Mouse (Mus musculus): Measurements from ENCODE around the gene D630039A03Rik. TPM values are rescaled to one million over a fixed set of nuclear protein-coding genes. Genes with fewer than 3 reads are reported as not detected.

D630039A03Rik gene
- total and polyA plus RNA-seq, 3 experiments = 0.22 TPM; not detected in 2

DNA sequence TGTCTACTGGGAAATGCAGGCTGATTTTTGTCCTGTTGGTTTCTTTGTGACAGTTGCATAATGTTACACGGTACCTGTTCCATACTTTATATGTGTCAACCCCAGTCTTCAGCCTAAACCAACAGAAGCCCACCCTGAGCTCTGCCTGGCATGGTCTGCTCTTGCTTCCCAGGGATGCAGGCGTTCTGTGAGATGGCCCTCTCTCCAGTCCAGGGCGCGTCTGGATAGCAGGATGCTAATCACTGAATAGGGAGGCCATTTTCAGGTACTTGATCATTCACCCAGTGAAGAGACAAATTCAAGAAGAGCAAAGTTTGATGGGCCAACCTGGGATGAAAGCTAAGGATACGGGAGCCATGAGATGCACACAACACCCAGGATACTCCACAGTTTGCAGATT lies 37.0 kb downstream of the D630039A03Rik start:
- ATAC-seq (ENCODE audit: extremely low read depth, insufficient number of reproducible peaks, low FRiP score, poor library complexity, severe bottlenecking) (no peak), DNase-seq (ENCODE audit: low spot score) (no peak)
- no peaks in the 10 kb centered on the region for H3K27me3 ChIP-seq (ENCODE audit: insufficient read depth, low read length)
- TF ChIP-seq POLR2AphosphoS5 (IDR thresholded peaks at IDR 0.05; ENCODE audit: insufficient replicate concordance, low read depth, low read length) = no peak
- no peak for TF ChIP-seq TAL1 (conservative IDR thresholded peaks at IDR 0.05; ENCODE audit: low read depth, low read length)
- TF ChIP-seq CTCF (IDR thresholded peaks at IDR 0.05; ENCODE audit: low read depth, low read length) = no peak
- no peak for TF ChIP-seq GATA1 (IDR thresholded peaks at IDR 0.05; ENCODE audit: borderline replicate concordance, low read length)
- TF ChIP-seq GATA2 (IDR thresholded peaks at IDR 0.05; ENCODE audit: borderline replicate concordance, low read depth, low read length) = no peak
- H3K36me3 ChIP-seq (replicated peaks) = no peaks in the 10 kb centered on the region
- peaks cover 38% of the 10 kb centered on the region for H3K9me3 ChIP-seq (replicated peaks)
- no peak overlapping the region for H3K4me3 ChIP-seq (ENCODE audit: low read depth, low read length)
- no peaks in the 10 kb centered on the region for H3K4me1 ChIP-seq (ENCODE audit: insufficient read depth, low read depth, low read length)

DNA sequence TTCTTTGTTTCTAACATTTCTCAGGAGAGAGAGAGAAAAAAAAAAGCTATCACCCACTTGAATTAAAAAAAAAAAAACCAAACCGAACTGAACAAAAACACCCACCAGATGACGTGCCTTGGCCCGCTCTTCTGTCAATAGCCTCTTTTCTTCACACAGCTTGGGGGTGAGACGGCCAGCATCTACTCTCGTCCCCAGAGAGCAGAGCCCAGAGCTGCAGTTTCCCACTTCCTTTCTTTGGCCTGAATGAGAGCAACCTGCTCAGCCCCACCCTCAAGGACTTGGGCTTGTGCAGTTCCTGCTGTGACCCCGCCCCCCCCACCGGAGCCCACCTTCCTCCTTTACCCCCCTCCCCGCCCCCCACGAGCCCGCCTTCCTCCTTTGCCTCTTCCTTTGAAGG lies 48.6 kb downstream of the D630039A03Rik start:
- no peak for ATAC-seq (ENCODE audit: extremely low read depth, insufficient number of reproducible peaks, low FRiP score, poor library complexity, severe bottlenecking)
- no peaks in the 10 kb centered on the region for H3K4me1 ChIP-seq (ENCODE audit: insufficient read depth, low read depth, low read length)
- no peaks in the 10 kb centered on the region for H3K27me3 ChIP-seq (ENCODE audit: insufficient read depth, low read length)
- no peaks in the 10 kb centered on the region for H3K36me3 ChIP-seq (replicated peaks)
- no peak overlapping the region for H3K4me3 ChIP-seq (ENCODE audit: low read depth, low read length)
- DNase-seq (ENCODE audit: low spot score) = no peak
- no peak for TF ChIP-seq TAL1 (conservative IDR thresholded peaks at IDR 0.05; ENCODE audit: low read depth, low read length)
- TF ChIP-seq CTCF (IDR thresholded peaks at IDR 0.05; ENCODE audit: low read depth, low read length) = no peak
- TF ChIP-seq POLR2AphosphoS5 (IDR thresholded peaks at IDR 0.05; ENCODE audit: insufficient replicate concordance, low read depth, low read length) = no peak
- no peak for TF ChIP-seq GATA1 (IDR thresholded peaks at IDR 0.05; ENCODE audit: borderline replicate concordance, low read length)
- TF ChIP-seq GATA2 (IDR thresholded peaks at IDR 0.05; ENCODE audit: borderline replicate concordance, low read depth, low read length) = no peak
- peaks cover 9% of the 10 kb centered on the region for H3K9me3 ChIP-seq (replicated peaks)

DNA sequence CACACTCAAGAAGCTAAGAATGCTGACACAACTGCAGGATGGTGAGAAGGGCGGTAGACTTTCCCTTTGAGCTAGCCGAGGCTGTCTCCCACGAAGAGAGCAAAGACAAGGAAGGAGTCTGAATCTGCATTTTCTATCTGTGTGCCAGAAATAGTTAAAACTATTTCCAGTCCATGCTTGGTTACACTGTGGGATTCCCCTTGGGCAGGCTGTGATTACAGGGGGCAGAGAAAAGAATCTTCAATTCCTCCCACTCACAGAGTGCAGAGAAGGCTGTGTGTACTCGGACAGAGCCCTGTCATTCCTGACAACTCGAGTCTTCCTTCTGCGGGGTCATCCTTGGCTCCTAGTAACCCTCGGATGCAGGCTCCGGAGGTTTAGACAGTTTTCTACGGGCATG lies 49.1 kb downstream of the D630039A03Rik start:
- Histone ChIP-seq H3K36me3 (replicated peaks) (no peaks in the 10 kb centered on the region), H3K27me3 (ENCODE audit: insufficient read depth, low read length) (no peaks in the 10 kb centered on the region), H3K9me3 (replicated peaks) (peaks cover 12% of the 10 kb centered on the region), H3K4me1 (ENCODE audit: insufficient read depth, low read depth, low read length) (no peaks in the 10 kb centered on the region), H3K4me3 (ENCODE audit: low read depth, low read length) (no peak overlapping the region)
- DNase-seq (ENCODE audit: low spot score) = no peak
- no peak for TF ChIP-seq CTCF (IDR thresholded peaks at IDR 0.05; ENCODE audit: low read depth, low read length)
- no peak for TF ChIP-seq TAL1 (conservative IDR thresholded peaks at IDR 0.05; ENCODE audit: low read depth, low read length)
- no peak for TF ChIP-seq GATA1 (IDR thresholded peaks at IDR 0.05; ENCODE audit: borderline replicate concordance, low read length)
- no peak for TF ChIP-seq GATA2 (IDR thresholded peaks at IDR 0.05; ENCODE audit: borderline replicate concordance, low read depth, low read length)
- TF ChIP-seq POLR2AphosphoS5 (IDR thresholded peaks at IDR 0.05; ENCODE audit: insufficient replicate concordance, low read depth, low read length) = no peak
- ATAC-seq (ENCODE audit: extremely low read depth, insufficient number of reproducible peaks, low FRiP score, poor library complexity, severe bottlenecking) = no peak

DNA sequence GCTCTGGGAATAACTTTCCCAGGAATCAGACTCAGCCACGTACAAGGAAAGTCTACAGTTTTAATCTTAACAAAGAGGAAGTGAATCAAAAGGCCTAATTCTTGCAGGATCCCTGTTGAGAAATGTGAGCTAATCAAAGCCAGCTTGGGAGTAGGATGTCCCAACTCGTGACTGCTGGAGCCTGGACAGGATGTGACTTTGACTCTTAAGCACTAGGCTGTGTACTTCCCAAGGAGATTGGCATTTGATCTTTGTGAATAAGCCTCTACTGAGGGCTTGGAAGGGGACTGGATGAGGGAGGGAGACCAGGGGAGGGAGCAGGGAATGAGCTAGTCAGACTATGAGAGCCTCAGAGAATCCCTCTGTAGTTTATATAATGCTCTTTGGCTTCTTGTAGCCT lies 50.0 kb downstream of the D630039A03Rik start:
- DNase-seq (ENCODE audit: low spot score) (no peak), ATAC-seq (ENCODE audit: extremely low read depth, insufficient number of reproducible peaks, low FRiP score, poor library complexity, severe bottlenecking) (no peak)
- H3K9me3 ChIP-seq (replicated peaks) = peaks cover 15% of the 10 kb centered on the region
- H3K4me1 ChIP-seq (ENCODE audit: insufficient read depth, low read depth, low read length) = no peaks in the 10 kb centered on the region
- no peaks in the 10 kb centered on the region for H3K36me3 ChIP-seq (replicated peaks)
- no peaks in the 10 kb centered on the region for H3K27me3 ChIP-seq (ENCODE audit: insufficient read depth, low read length)
- TF ChIP-seq TAL1 (conservative IDR thresholded peaks at IDR 0.05; ENCODE audit: low read depth, low read length) (no peak), CTCF (IDR thresholded peaks at IDR 0.05; ENCODE audit: low read depth, low read length) (no peak), GATA2 (IDR thresholded peaks at IDR 0.05; ENCODE audit: borderline replicate concordance, low read depth, low read length) (no peak), POLR2AphosphoS5 (IDR thresholded peaks at IDR 0.05; ENCODE audit: insufficient replicate concordance, low read depth, low read length) (no peak), GATA1 (IDR thresholded peaks at IDR 0.05; ENCODE audit: borderline replicate concordance, low read length) (no peak)
- no peak overlapping the region for H3K4me3 ChIP-seq (ENCODE audit: low read depth, low read length)

DNA sequence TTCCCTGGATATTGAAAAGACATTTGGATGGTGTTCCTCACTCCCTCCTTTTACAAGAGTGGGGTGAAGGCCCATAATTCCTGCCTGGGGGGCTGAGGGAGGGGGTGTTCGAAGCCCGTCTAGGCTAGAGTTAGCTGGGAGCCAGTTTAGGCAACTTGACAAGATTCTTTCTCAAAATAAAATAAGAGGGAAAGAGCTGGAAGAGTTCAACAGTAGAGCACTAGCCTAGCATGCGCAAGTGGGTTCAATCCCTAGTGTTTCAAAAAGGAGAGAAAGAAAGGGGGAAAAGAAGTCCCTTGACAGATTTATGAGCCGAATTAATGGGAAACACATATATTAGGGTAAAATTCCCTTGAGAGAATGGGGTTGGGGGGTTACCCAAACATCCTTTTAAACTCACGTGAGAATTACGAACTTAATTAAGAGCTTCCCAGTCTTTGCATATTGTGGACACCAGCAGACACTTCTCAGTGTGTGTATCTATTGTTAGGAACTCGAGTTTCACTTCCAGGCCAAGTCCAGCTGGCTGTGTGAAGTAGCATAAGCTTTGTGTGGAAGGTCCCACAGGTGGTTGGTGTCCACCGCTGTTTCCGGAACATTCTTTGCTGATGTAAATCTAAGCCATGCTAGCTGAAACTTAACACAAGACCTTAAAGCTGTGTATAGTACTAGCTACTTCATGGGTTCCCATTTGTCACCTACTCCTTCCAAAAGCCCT lies 53.7 kb downstream of the D630039A03Rik start:
- no peaks in the 10 kb centered on the region for H3K36me3 ChIP-seq (replicated peaks)
- ATAC-seq (ENCODE audit: extremely low read depth, insufficient number of reproducible peaks, low FRiP score, poor library complexity, severe bottlenecking) (no peak), DNase-seq (ENCODE audit: low spot score) (no peak)
- no peaks in the 10 kb centered on the region for H3K4me1 ChIP-seq (ENCODE audit: insufficient read depth, low read depth, low read length)
- TF ChIP-seq GATA2 (IDR thresholded peaks at IDR 0.05; ENCODE audit: borderline replicate concordance, low read depth, low read length) = no peak
- no peak for TF ChIP-seq POLR2AphosphoS5 (IDR thresholded peaks at IDR 0.05; ENCODE audit: insufficient replicate concordance, low read depth, low read length)
- TF ChIP-seq CTCF (IDR thresholded peaks at IDR 0.05; ENCODE audit: low read depth, low read length) = no peak
- TF ChIP-seq GATA1 (IDR thresholded peaks at IDR 0.05; ENCODE audit: borderline replicate concordance, low read length) = no peak
- no peak for TF ChIP-seq TAL1 (conservative IDR thresholded peaks at IDR 0.05; ENCODE audit: low read depth, low read length)
- H3K9me3 ChIP-seq (replicated peaks) = peaks cover 32% of the 10 kb centered on the region
- no peaks in the 10 kb centered on the region for H3K27me3 ChIP-seq (ENCODE audit: insufficient read depth, low read length)
- no peak overlapping the region for H3K4me3 ChIP-seq (ENCODE audit: low read depth, low read length)

DNA sequence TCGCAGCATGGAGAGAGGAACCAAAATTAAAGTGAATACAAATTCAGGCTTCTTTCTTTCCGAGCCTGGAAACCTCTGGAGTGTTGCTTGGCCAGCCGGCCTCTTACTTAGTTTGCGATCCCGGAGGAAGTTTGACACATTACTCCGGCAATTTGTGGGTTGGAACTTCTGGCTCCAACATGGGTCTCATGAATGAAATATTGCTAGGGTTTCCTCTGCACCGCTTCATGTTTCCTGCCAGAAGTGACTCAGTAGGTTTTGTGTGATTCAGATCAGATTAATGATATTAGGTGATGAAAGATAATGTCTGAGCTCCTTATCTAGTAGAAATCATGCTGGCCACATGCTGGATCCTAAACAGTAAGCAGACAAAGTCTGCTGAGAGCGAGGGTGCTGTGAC lies 54.2 kb downstream of the D630039A03Rik start:
- Histone ChIP-seq H3K4me3 (ENCODE audit: low read depth, low read length) (no peak overlapping the region), H3K27me3 (ENCODE audit: insufficient read depth, low read length) (no peaks in the 10 kb centered on the region), H3K36me3 (replicated peaks) (no peaks in the 10 kb centered on the region), H3K9me3 (replicated peaks) (peaks cover 36% of the 10 kb centered on the region), H3K4me1 (ENCODE audit: insufficient read depth, low read depth, low read length) (no peaks in the 10 kb centered on the region)
- TF ChIP-seq GATA2 (IDR thresholded peaks at IDR 0.05; ENCODE audit: borderline replicate concordance, low read depth, low read length) (no peak), GATA1 (IDR thresholded peaks at IDR 0.05; ENCODE audit: borderline replicate concordance, low read length) (no peak), CTCF (IDR thresholded peaks at IDR 0.05; ENCODE audit: low read depth, low read length) (no peak), POLR2AphosphoS5 (IDR thresholded peaks at IDR 0.05; ENCODE audit: insufficient replicate concordance, low read depth, low read length) (no peak), TAL1 (conservative IDR thresholded peaks at IDR 0.05; ENCODE audit: low read depth, low read length) (no peak)
- no peak for ATAC-seq (ENCODE audit: extremely low read depth, insufficient number of reproducible peaks, low FRiP score, poor library complexity, severe bottlenecking)
- DNase-seq (ENCODE audit: low spot score) = no peak
